Mouse (Mus musculus) MEL (cell line): ENCODE measurements around the gene Wfdc12. TPM values are rescaled to one million over a fixed set of nuclear protein-coding genes. Genes with fewer than 3 reads are reported as not detected.

Source experiments
- DNase-seq: peaks from one replicate; pipeline ENCODE4 v3.0.0; 2011; ENCODE audit warnings: low read depth, low spot score
- H3K27ac ChIP-seq: 2 replicates; pipeline ENCODE4 v1.5.1; 2012; ENCODE audit warnings: low read depth, mild to moderate bottlenecking, control low read depth, low read length, moderate library complexity; ENCODE audit not compliant: control insufficient read depth
- H3K27me3 ChIP-seq, 2 experiments: fragments of 150-350 bp in 1 of 2; sonication (generic) in 1 of 2; 2 replicates each; pipeline ENCODE4 v1.6.1; 2012; ENCODE audit warnings: low read length in 2 of 2, mild to moderate bottlenecking in 2 of 2, improper control_type of control experiment in 1 of 2, moderate library complexity in 1 of 2; ENCODE audit not compliant: insufficient read depth in 2 of 2, control insufficient read depth in 1 of 2
- H3K36me3 ChIP-seq, 2 experiments: 2 replicates each; pipeline ENCODE4 v1.6.1; 2012 to 2014; ENCODE audit warnings: low read length in 2 of 2, improper control_type of control experiment in 1 of 2, inconsistent platforms in 1 of 2, mild to moderate bottlenecking in 1 of 2; ENCODE audit not compliant: insufficient read depth in 2 of 2, control insufficient read depth in 1 of 2
- H3K4me1 ChIP-seq, 2 experiments: fragments of 150-350 bp in 1 of 2; sonication (generic) in 1 of 2; 2 replicates each; pipeline ENCODE4 v1.6.1; 2012; ENCODE audit warnings: low read length in 2 of 2, improper control_type of control experiment in 1 of 2, mild to moderate bottlenecking in 1 of 2; ENCODE audit not compliant: insufficient read depth in 2 of 2, control insufficient read depth in 1 of 2
- H3K4me3 ChIP-seq, 2 experiments: fragments of 150-350 bp in 1 of 2; sonication (generic) in 1 of 2; 2 replicates each; pipeline ENCODE4 v1.5.1; 2012; ENCODE audit warnings: low read depth in 2 of 2, low read length in 2 of 2, mild to moderate bottlenecking in 2 of 2, moderate library complexity in 2 of 2, control low read depth in 1 of 2, improper control_type of control experiment in 1 of 2; ENCODE audit not compliant: control insufficient read depth in 1 of 2, insufficient read depth in 1 of 2
- H3K79me2 ChIP-seq: 2 replicates; pipeline ENCODE4 v1.6.1; 2012; ENCODE audit warnings: mild to moderate bottlenecking, low read length, moderate library complexity; ENCODE audit not compliant: control insufficient read depth, poor library complexity, insufficient read depth
- H3K9ac ChIP-seq: 2 replicates; pipeline ENCODE4 v1.6.1; 2012; ENCODE audit warnings: low read depth, mild to moderate bottlenecking, control low read depth, low read length, moderate library complexity; ENCODE audit not compliant: control insufficient read depth, poor library complexity, severe bottlenecking
- H3K9me3 ChIP-seq: fragments of 150-350 bp; sonication (generic); replicated peaks from 2 replicates; pipeline ENCODE4 v1.6.1; 2012; ENCODE audit warnings: mild to moderate bottlenecking, low read length, improper control_type of control experiment, moderate library complexity; ENCODE audit not compliant: insufficient read depth
- CHD2 ChIP-seq: IDR thresholded peaks from 2 replicates; pipeline ENCODE4 v1.6.1; 2011; ENCODE audit warnings: low read length, improper control_type of control experiment
- CTCF ChIP-seq, 3 experiments: IDR thresholded peaks in 2 of 3; conservative IDR thresholded peaks in 1 of 3; 2 replicates each; pipeline ENCODE4 v1.5.1; 2011 to 2012; ENCODE audit warnings: low read length in 3 of 3, low read depth in 2 of 3, mild to moderate bottlenecking in 2 of 3, improper control_type of control experiment in 1 of 3, inconsistent platforms in 1 of 3, mixed read lengths in 1 of 3, moderate library complexity in 1 of 3; ENCODE audit not compliant: control insufficient read depth in 1 of 3, insufficient read depth in 1 of 3, poor library complexity in 1 of 3, severe bottlenecking in 1 of 3
- GABPA ChIP-seq: IDR thresholded peaks from 2 replicates; pipeline ENCODE4 v1.6.1; 2012; ENCODE audit warnings: low read depth, mild to moderate bottlenecking, inconsistent platforms, low read length, improper control_type of control experiment, moderate library complexity
- KAT2A ChIP-seq: conservative IDR thresholded peaks from 2 replicates; pipeline ENCODE4 v1.6.1; 2012; ENCODE audit warnings: low read depth, low read length, improper control_type of control experiment, inconsistent platforms
- MAFK ChIP-seq: IDR thresholded peaks from 2 replicates; pipeline ENCODE4 v1.6.1; 2011; ENCODE audit warnings: low read depth, mild to moderate bottlenecking, low read length, improper control_type of control experiment, borderline replicate concordance
- MAZ ChIP-seq: IDR thresholded peaks from 2 replicates; pipeline ENCODE4 v1.6.1; 2012; ENCODE audit warnings: low read depth, mild to moderate bottlenecking, inconsistent platforms, low read length, improper control_type of control experiment
- MEF2A ChIP-seq: IDR thresholded peaks from 2 replicates; pipeline ENCODE4 v1.6.1; 2014; ENCODE audit warnings: low read depth, mild to moderate bottlenecking, inconsistent platforms, low read length, improper control_type of control experiment; ENCODE audit not compliant: poor library complexity, insufficient replicate concordance, severe bottlenecking; ENCODE audit errors: extremely low read depth
- MYB ChIP-seq: IDR thresholded peaks from 2 replicates; pipeline ENCODE4 v1.6.1; 2011; ENCODE audit warnings: mild to moderate bottlenecking, low read depth, low read length, improper control_type of control experiment
- MYC ChIP-seq: IDR thresholded peaks from 2 replicates; pipeline ENCODE4 v1.6.1; 2011; ENCODE audit warnings: low read depth, mild to moderate bottlenecking, low read length, improper control_type of control experiment, moderate library complexity
- NELFE ChIP-seq: IDR thresholded peaks from 2 replicates; pipeline ENCODE4 v1.6.1; 2011; ENCODE audit warnings: low read depth, low read length, improper control_type of control experiment
- POLR2AphosphoS2 ChIP-seq: IDR thresholded peaks from 2 replicates; pipeline ENCODE4 v1.6.1; 2011; ENCODE audit warnings: low read length, improper control_type of control experiment
- RAD21 ChIP-seq: IDR thresholded peaks from 2 replicates; pipeline ENCODE4 v1.6.1; 2011; ENCODE audit warnings: mild to moderate bottlenecking, low read depth, low read length, improper control_type of control experiment
- RCOR1 ChIP-seq: IDR thresholded peaks from 2 replicates; pipeline ENCODE4 v1.6.1; 2012; ENCODE audit warnings: low read depth, mild to moderate bottlenecking, inconsistent platforms, low read length, improper control_type of control experiment
- SIN3A ChIP-seq: IDR thresholded peaks from 2 replicates; pipeline ENCODE4 v1.6.1; 2012; ENCODE audit warnings: low read length, improper control_type of control experiment, inconsistent platforms
- SMC3 ChIP-seq: IDR thresholded peaks from 2 replicates; pipeline ENCODE4 v1.6.1; 2011; ENCODE audit warnings: low read depth, low read length, improper control_type of control experiment
- USF1 ChIP-seq: IDR thresholded peaks from 2 replicates; pipeline ENCODE4 v1.6.1; 2014; ENCODE audit warnings: low read depth, mild to moderate bottlenecking, inconsistent platforms, low read length, improper control_type of control experiment, moderate library complexity
- ZC3H11A ChIP-seq: IDR thresholded peaks from 2 replicates; pipeline ENCODE4 v1.6.1; 2012; ENCODE audit warnings: low read depth, mild to moderate bottlenecking, inconsistent platforms, low read length, improper control_type of control experiment
- polyA plus RNA-seq, 2 experiments: library from polyadenylated mRNA; stranded (reverse) in 1 of 2; unstranded in 1 of 2; fragments of >175 nt in 1 of 2; fragments of >200 nt in 1 of 2; gene quantifications; 2 replicates each; pipeline versions ENCODE4 v1.2.1 to v1.2.4; 2012; ENCODE audit warnings: low replicate concordance in 2 of 2, low read depth in 1 of 2; ENCODE audit not compliant: insufficient read length in 2 of 2, insufficient read depth in 1 of 2, missing spikeins in 1 of 2
- total RNA-seq: library from RNA; depleted of rRNA; stranded (reverse); fragments of 300-350 nt; gene quantifications from 2 replicates; pipeline ENCODE4 v1.2.3, GENCODE M21; 2012

The Wfdc12 gene
- total and polyA plus RNA-seq, 3 experiments = 0.10 TPM; not detected in 2

DNA sequence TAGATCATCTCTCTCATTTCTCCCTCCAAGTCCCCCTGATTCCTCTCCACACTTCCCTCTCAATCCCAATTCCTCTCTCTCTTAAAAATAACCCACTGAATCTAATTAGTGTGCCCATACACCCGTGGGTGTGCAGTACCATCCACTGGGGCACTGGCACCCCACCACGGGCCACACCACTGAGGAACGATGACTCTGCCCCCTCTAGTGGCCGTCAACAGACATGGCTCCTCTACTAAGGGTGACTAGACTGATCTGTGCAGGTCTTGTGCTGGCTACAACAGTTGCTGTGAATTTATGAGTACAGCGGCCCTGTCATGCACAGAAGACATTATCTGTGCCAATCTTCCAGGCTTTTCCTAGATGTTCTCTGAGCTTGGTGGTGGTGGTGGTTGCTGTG is 1.7 kb downstream of the Wfdc12 start:
- H3K36me3 ChIP-seq = peaks cover 0 to 5% of the 10 kb centered on the region in 2 experiments; a peak in 2 of 4 replicates
- H3K27me3 ChIP-seq = peaks cover 2 to 8% of the 10 kb centered on the region in 2 experiments
- H3K79me2 ChIP-seq = no peaks in the 10 kb centered on the region
- H3K4me3 ChIP-seq = no peak overlapping the region
- TF ChIP-seq MAZ (no peak), ZC3H11A (peak; percentile 61), MYC (no peak), RAD21 (peak; percentile 71), GABPA (no peak), MYB (no peak), MAFK (no peak), NELFE (no peak), KAT2A (no peak), MEF2A (no peak), SMC3 (peak; percentile 83), SIN3A (no peak), POLR2AphosphoS2 (no peak), CHD2 (no peak), CTCF (IDR thresholded peaks at IDR 0.05 in 2 of 3, conservative IDR thresholded peaks at IDR 0.05 in 1 of 3; ENCODE audit: control insufficient read depth in 1 of 3, insufficient read depth in 1 of 3, low read depth in 2 of 3, low read length in 3 of 3, poor library complexity in 1 of 3, severe bottlenecking in 1 of 3) (peak; percentile 85 to 88 (median 86))
- no peaks in the 10 kb centered on the region for H3K9me3 ChIP-seq
- no peak overlapping the region for H3K9ac ChIP-seq
- H3K27ac ChIP-seq = no peak overlapping the region
- DNase-seq = peak; percentile 68
- H3K4me1 ChIP-seq = peaks cover 2 to 8% of the 10 kb centered on the region in 2 experiments

DNA sequence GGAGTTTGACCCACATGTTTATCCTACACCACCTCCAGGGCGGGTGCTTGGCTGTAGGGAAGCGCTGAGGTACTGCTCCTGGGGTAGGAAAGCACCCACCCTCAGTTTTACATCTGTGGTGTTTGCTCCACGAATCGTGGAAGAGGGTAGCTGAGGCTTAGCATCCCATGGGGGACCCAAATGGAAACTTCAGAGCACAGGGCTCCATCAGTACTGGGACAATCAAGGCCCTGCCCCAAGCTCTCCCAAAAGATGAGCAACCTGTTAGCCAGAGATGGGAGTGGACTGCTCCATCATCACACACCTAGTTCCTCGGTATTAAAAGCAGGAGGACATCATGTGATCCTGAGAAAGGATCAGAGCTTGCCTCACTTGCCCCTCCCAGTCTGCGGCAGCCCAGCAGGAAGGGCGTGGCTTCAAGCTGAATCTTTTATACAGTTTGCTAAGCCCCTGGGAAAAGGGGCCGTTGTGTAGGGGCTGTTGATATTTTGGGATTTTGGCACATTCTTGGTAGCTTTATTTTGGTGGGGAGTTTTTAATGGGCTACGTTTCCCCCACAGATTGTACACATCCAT is 6.2 kb downstream of the Wfdc12 start:
- no peaks in the 10 kb centered on the region; a peak in 1 of 4 replicates for H3K27me3 ChIP-seq
- H3K27ac ChIP-seq = no peak overlapping the region
- H3K79me2 ChIP-seq = no peaks in the 10 kb centered on the region
- peaks cover 0 to 5% of the 10 kb centered on the region in 2 experiments; a peak in 2 of 4 replicates for H3K36me3 ChIP-seq
- no peak for TF ChIP-seq GABPA
- TF ChIP-seq USF1 = peak; percentile 38; the same call in 1 of the 2 replicates
- TF ChIP-seq RCOR1 = no peak
- TF ChIP-seq, all 39 proteins: peak for 1
- no peaks in the 10 kb centered on the region for H3K9me3 ChIP-seq
- H3K9ac ChIP-seq = no peak overlapping the region; the same call in 1 of the 2 replicates
- H3K4me1 ChIP-seq = peaks cover 2 to 8% of the 10 kb centered on the region in 2 experiments
- H3K4me3 ChIP-seq = 0 out of 4 replicates have a peak overlapping the region, but pooled peaks of 1 of the 2 experiments have one; percentile 20
- peak; percentile 48 for DNase-seq
